Mouse (Mus musculus) right cerebral cortex, postnatal 25 days (tissue): ENCODE measurements at regions not wholly inside any gene's neighbourhood (a gene's known extent, or its start where the extent isn't known, plus 50 kb on each side); places are given as distances from the start of the nearest gene placed in this dataset.

Experiments
- DNase-seq: peaks from one replicate; pipeline ENCODE4 v3.0.0; 2022

DNA sequence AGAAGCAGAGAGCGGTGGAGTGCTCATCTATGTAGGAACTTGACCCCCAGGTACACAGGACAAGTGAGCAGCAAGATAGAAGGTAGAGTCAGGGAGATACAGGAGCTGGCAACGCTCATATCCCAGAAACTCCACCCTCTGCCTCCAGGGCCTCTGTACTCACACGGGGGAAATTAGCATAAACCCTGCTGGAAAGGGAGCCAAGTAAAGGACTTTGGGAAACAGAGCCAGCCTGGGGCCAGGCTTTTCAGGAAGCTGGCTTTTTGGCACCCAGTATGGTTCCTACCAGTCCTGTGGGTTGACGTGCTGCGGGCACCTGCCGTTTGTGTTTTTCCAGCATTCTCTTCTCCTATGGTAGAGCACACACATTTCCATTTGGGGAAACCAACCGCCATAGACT lies 128.2 kb upstream of the Hmga2 start:
- DNase-seq: no peak

DNA sequence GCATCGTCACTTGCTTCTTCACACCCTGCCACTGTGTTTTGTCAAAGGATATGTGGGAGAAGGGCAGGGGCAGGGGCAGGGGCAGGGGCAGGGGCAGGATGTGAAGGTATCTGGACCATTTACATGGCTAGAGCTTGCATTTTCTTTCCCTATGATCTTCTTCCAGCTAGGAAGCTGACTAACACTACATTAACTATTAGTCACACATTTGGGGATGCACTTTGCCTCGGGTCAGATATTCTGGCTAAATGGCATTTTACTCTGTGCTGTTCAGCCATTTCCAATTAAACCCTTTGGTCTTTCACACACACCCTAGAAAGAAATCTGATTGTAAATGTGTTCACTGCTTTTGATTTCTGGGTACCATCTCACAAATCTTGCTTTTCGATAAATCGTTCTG lies 126.9 kb upstream of the Hmga2 start:
- no peak for DNase-seq

DNA sequence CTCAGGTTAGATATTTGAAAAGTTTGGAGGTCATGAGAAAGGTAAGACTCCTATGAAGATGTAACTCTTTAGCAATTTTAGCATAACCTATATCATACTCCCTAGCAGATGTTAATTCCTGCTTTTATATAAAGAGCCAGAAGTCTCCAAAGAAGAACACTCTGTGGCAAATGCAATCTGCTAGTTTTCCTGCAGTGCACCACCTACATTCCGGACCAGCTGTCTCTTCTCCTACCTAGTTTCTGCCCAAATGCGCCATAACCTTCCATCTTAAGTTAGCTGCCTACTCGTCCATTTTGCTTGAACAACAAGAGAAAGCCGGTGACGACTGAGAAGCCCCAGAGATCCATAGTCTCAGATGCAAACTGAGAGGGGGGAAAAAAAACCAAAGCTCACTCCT lies 124.5 kb upstream of the Hmga2 start:
- peak; percentile 24 for DNase-seq

DNA sequence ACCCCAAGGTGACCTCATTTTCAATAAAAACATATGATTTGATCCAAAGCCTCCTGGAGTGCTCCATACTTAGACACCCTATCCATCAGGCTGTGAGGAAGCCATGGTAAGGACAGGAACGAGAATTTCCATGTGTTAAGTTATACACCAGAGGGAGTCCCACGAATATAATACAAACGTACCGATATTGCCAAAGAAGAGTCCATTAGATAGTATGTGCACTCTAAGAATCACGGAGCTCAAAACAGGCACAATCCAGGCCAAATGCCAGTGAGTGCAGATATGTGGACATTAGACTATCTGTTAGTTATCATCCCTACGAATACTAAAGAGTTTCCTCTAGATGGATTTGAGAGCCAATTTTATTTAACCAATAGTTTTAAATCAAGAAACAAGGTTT lies 123.3 kb upstream of the Hmga2 start:
- DNase-seq: no peak

DNA sequence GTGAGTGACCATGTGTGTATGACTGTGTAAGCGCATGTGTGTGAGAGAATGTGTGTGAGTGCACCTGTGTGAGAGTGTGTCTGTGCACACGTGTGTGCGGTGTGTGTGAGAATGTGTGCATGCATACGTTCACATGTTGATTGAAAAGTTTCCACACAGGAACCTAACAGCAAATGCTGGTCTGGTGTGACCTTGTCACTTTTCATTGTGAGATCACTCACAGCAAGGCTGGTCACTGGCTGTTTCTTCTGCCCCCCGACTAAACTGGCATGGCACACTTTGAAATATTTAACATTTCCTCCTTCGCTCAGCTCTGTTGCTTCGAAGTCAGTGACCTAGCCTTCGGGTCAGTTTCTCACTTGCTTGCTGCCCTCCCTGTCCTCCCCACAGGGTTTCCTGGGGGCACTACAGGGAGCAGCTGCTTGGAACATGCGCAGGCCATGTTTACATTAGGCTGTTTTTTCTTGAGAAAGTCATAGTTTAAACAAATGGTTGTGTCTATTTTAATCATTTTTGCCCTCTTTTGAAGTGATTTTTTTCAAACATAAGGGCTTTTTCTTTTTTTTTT lies 121.1 kb upstream of the Hmga2 start:
- DNase-seq: no peak

DNA sequence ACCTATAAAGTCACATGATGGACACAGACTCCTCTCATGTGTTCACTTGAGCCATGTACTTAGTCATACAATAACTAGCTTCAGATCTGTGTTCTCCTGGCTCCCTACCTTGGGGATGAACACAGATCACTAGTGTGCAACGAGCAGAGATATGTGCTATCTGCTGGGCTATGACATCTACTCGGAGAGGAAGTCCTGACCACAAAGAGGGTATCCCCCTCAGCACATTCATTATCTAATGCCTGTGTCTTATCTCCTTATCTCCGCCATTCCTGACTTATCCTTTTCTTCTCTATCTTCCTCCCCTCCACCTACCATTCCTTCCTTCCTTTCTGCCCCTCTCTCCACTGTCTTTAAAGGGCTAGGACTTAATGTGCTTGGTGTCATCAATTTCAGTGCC lies 118.9 kb upstream of the Hmga2 start:
- DNase-seq: no peak

DNA sequence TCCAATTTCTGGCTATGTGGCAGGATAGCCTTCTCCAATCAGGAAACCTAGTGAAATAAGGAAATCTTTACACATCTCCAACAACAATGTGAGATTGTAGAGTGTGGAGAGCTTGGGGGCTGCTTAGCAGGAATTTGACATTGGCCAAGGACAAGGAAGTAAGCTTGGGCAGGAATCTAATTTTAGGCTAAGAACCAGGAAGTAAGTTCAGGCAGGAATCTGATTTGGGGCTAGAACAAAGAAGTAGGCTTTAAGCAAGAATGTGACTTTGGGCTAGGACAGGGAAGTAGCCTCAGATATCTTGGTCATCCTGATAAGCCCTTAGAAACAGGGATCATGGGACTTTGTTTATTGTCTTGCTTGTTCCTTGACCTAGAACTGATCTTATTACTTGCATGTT lies 117.6 kb upstream of the Hmga2 start:
- no peak for DNase-seq

DNA sequence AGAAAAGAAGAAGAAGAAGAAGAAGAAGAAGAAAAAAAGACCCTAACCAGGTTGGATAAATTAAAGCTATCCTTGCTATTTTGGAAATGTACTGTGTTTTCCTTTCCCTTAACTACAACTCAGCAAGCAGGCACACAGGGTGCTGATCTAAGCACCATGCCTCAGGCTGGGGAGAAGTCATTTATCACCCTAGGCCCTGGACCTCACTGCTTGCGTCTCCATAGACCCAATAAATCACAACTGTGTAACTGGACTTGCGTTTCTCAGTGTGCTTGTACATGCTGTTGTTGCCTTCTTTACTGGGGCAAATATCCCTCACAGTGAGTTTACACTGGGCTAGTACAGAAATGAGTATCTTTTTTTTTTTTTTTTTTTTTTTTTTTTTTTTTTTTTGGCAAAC lies 113.4 kb upstream of the Hmga2 start:
- no peak for DNase-seq

DNA sequence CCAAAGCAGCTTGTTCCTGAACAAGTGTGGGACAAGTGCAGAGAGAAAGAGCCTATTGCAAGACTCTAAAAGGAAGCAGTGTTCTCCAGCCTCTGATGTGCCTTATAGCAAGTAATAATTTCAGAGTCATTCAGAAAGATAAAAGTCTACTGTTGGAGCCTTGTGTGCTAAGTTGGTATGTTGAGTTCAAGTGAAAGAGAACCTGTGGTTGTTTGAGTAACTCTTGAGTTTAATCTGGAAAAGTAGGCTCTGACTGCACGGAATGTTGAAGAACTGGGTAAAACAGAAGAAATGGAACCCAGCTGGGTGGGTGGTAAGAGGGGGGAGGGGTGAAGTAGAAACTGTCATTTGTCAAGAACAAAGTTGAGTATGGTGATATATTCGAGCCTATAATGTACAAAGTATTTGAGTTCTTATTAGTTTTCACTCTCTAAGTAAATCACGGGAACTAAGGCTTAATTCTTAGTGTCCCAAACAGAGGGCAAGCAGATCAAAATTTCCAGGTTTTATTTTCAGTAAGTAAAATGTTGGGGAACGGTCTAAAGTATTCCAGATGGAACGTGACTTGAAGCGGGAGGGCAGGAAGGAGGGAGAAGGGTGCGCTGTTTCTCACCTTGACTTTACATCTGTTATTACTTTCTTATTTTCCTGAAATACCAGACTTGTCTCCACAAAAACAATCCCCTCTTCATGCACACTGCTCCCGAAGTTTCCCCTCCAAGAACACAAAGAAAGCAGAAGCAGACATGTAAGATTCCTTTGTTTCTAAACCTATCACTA lies 111.8 kb upstream of the Hmga2 start:
- no peak for DNase-seq

DNA sequence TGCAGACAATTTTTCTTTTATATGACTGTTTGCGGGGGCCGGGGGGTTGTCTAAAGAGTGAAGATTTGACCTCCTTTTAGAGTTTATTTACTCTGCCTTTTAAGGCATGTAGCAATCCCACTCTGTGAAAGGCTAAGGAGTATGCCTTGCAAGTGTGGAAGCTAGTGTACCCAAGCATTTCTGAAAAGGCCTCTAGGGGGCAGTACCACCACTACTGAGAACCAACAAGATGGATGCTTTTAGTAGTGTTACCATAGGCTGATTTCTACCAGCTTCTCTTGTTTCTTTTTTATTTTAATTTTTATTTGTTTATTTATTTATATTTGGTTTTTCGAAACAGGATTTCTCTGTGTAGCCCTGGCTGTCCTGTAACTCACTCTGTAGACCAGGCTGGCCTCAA lies 110.9 kb upstream of the Hmga2 start:
- DNase-seq: no peak

DNA sequence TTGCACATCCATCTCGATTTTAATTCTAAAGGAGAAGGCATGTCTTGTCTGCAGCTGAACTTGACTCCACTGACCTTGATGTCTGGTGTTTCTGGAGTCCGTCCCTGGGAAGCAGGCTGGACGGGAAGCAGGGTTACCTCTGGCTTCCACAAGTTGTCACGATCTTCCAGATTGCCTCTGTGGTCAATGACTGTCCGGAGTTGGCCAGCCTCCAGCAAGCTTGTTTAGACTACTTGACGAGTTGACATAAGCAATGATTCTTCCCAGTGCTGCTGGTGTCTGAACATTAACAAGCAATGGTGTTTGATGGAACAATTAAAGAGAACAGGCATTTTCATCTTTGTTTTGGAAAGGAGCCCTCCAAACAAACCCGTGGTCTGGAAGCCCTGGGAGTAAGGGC lies 106.2 kb upstream of the Hmga2 start:
- DNase-seq: no peak

DNA sequence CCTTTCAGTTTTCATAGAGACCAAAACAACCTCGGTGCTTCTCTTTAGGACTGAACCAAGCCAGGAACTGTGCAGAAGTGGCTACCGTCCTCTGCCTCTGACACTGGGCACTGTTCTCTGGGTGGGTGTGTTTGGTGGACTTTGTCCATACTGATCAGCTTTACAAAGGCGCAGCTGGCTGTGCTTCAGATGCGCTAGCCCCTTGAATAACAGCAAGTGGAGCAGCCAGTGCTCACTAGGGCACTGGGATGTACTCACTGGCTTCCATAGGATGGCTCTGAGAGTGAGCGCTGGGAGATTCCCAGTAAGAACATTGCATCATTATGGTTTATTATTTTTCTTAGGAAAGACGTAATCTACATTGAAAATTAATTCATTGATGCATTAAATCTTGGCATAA lies 105.3 kb upstream of the Hmga2 start:
- no peak for DNase-seq

DNA sequence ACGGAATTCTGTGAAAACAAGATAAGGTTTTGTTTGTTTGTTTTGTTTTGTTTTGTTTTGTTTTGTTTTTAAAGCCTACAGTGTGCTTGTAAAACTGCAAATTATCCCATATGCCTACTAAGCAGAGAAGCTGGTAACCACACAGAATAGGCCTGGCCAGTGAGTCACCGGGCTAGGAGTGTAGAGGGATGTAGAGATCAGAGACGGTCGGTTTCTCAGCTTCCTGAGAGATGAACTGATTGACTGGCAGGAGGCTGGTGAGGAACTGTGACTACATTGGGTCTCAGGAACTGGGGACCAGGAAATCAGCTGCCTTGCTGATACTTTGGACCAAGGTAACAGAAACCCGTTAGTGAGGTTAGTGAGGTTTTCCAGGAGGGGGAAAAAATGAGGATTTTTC lies 100.6 kb upstream of the Hmga2 start:
- no peak for DNase-seq

DNA sequence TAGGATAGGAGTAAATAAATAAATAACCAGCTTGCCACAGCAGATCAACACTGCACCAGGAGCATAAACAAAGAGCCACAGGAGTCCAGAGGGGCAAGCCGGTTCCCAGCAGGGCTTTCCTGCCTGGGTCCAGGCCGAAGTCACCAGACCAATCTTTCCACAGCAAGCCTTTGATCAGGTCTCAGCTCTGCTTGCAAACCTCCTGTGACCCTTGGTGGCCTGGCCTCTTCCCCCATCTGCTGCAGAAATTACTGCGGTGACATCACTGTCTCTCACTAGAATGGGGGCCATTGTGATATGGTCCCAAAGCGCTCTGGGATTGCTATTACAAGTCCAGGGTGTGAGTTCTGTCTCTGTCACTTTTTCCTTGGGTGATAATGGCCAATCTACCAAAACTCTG lies 99.9 kb upstream of the Hmga2 start:
- no peak for DNase-seq

DNA sequence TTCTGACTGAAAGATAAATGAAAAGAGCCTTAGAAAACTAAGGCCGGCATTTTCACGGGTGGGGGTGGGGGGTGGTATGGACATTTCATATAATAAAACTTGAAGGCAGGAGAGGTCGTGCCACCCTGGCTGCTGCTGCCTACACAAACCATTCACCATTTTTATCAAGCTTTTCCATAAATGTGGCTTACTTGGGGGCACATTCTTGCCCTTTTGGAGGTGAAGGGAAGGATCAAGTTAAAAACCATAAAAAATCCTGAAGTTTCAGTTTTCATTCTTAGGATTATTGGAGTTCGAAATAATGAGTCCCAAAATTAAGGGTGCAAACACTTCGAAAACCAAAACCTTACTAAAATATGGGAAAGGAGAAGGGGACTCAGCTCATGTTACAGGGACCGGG lies 95.1 kb upstream of the Hmga2 start:
- DNase-seq: no peak

DNA sequence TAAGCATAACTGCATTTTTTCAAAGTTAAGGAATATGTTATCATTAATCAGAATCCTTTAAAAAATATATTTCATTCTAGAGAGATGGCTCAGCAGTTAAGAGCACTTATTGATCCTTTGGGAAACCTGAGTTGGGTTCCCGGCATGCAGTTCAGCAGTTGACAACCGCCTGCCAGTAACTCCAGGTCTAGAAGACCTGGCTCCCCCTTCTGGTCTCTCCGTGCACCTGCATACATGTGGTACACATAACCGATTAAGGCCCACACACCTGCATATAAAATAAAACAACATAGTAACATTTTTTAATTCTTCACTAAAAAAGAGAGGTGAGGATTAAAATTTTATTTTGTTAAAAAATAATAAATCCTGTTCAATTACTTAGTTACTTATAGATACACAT lies 89.7 kb upstream of the Hmga2 start:
- DNase-seq: no peak

DNA sequence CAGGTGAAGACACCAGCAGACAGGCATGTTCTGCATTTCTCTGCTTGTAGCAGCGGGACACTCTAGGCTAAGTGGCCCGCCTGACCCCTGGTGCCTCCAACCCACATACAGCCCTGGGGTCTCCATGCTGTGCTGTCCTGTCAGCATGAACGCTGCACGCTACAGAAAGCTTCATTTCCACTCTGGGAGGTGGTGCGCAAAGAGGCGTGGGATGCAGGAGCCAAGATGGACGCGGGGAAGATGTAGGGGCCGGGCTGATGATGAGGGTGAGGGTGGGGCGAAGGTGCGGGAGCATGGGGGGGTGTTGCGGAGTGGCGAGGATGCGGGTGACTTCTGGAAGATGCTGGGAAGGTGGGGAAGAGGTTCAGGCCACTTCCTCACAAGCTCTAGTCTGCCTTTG lies 88.6 kb upstream of the Hmga2 start:
- no peak for DNase-seq

DNA sequence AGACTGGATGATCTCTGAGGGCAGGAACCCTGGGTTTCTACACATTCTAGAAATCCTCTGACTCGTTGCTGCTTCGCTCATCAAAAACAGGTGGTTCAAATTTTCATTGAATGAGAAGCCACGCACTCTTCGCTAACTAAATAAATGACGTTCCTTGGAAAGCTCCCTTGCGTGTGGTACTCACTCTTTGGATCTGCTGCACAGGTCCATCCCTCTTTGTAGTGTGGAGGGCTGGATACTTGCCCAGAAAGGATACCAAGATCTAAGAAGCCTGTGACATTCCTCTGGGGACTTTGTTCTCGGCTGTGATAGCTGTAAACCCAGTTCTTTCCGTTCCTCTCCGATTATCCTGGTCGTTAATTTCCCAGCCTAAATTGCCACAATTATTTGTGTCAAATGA lies 87.7 kb upstream of the Hmga2 start:
- no peak for DNase-seq

DNA sequence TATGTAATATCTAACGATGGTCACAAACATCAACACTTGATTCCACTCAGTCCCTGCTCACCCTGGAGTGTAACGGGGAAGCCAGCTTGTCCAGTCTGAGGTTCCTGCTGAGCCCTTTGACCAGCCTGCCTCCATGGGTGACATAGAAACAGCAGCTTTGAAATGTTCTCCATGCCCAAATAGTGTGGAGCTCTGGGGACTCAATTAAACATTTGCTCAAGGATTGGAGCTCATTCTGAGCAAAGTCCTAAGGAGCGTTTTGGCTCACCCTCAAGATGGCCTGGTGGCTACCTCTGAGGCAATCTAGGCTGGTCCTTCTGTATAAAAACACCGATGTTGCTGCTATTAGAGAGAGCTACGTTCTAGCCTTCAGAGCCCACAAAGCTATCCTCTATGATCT lies 85.6 kb upstream of the Hmga2 start:
- no peak for DNase-seq

DNA sequence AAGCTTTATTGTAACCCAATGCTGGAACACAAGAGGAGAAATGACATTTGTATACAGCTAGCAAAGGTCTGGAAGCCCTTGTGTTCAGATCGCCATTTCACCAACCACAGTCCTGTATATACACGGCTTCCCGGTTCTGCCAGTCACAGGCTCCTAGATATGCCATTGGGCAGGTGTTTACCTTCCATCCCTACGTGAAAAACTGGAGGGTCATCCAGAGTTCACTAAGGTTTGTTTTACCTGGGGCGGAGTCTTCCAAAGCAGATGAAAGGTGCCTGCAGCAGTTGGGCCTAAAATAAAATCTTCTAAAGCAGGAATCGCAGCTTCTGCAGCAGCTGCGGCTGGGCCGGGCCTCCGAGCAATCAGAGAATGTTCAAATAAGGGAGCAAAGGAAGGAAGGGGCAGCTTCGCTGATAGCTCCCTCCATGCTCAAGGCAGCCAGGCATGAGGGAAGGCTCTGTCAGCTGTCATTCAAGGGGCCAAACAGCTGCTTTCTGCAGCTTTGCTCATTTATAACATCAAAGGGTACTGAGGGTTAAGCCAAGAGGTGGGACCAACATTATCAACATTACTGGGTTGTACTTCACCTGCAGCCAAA lies 81.7 kb upstream of the Hmga2 start:
- no peak for DNase-seq

DNA sequence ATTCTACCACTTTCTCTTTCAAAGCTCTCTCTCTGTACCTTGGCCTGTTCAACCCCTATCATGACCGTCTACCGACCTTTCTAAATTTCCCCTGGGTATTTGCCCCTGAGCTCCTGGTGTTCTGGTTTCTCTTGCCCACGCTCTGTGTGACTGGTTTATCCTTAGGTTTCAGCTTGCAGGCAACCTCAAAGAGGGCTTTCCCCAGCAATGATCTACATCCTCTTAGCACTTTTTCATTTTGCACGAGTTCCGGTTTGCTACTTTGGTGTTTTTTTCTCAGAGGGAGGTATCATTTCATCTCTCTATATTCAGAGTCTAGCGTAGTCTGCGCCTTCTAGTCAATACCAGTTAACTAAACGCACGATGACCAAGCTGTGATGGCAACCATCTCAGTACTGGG lies 79.8 kb upstream of the Hmga2 start:
- DNase-seq: no peak

DNA sequence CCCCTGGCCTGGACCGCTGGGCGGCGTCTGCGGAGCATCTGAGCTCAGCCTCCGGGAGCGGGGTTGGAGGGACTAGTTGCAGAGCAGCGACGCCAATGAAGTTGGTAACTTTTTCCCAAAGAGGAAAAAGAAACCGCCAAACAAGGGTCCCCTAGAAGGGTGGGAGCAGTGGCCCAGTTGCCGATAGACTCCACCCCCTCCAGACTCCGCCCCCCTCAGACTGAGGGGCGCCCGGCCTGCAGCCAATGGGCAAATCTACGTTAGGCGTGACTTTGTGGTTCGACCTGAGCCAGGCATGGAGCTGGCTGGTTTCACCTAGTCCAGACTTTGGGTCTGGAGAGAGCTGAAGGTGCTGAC lies 76.8 kb upstream of the Hmga2 start:
- DNase-seq: no peak

DNA sequence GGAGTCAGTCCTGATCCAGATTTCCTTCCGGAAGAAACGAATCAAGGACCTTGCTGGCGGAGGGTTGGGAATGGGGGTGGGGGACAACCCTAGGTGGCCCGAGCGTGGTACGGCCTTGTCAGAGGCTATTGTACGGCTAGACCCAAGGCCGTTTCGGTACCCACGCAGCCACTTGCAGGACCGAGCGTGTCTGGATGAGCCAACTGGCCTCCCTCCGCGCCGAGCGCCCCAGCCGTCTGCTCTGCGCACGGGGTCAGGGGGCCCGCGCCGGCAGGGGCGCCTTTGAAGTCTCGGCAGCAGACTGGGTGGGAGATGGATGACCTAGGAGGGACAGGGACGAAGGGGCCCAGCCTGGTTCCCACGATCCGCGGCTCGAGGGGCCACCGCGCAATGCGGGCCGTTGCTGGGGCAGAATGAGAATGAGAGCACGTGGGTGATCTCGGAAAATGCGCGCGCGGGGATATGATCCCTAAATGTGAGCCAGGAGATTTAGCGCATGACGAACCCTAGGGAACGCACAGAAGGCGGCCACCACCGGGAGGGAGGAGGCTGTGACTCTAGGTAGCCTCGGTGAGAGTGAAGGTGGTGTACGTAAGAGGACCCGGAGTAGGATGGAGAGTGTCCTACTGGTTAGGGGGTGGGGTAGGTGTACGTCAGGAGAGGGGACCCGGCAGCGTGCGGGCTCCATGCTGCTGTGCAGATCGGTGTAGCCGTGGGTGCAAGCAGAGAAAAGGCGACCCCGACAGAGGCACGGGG lies 76.2 kb upstream of the Hmga2 start:
- DNase-seq: peak; percentile 8

DNA sequence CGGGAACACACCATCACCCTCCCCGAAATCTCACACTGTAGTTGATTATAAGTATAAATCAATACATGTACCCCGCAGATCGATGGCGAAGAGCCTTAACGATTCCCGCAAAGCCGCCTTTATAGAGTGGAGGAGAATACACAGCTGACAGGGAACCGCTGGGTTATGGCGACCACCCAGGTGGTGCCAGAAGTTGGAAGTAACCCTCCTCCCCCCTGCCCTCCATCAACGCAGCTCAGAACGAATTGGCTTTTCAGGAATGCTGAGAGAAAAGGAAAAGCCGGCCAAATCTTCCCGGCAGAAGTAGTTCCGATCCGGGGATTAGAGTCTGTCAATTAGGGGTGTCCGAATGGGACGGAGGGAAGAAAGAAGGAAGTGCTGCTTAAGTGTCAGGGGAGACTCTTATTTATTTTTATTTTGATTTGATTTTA lies 75.6 kb upstream of the Hmga2 start:
- DNase-seq: peak; percentile 5
